Mouse (Mus musculus) ES-Bruce4 (cell line): Measurements from ENCODE around the gene Ppm1m.

Source experiments
- CTCF ChIP-seq: IDR thresholded peaks from one replicate; pipeline ENCODE4 v1.8.1; 2011; ENCODE audit warnings: low read depth, low read length
- EP300 ChIP-seq: IDR thresholded peaks from 2 replicates; pipeline ENCODE4 v1.6.1; 2011; ENCODE audit warnings: low read depth, low read length; ENCODE audit not compliant: insufficient read depth

DNA sequence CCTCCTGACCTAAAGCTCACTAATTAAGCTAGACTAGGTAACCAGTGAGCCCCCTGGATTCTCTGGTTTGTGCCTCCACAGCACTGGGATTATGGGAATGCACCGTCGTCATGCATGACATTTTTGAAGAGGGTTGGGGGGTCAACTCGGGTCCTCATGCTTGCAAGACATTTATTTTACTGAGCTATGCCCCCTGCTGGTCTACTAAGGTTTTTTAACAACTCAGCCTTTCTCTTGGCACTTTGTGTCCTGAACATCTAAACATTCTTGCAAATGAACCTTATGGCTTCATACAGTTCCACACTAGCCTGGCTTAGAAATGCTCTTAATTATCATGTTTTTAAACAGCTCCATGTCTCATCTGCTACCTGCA is 31.2 kb upstream of the Ppm1m start:
- TF ChIP-seq CTCF (no peak), EP300 (no peak)
